Comparison of ENCODE assay signal across 23 mouse cellular contexts in the genomic region with DNA sequence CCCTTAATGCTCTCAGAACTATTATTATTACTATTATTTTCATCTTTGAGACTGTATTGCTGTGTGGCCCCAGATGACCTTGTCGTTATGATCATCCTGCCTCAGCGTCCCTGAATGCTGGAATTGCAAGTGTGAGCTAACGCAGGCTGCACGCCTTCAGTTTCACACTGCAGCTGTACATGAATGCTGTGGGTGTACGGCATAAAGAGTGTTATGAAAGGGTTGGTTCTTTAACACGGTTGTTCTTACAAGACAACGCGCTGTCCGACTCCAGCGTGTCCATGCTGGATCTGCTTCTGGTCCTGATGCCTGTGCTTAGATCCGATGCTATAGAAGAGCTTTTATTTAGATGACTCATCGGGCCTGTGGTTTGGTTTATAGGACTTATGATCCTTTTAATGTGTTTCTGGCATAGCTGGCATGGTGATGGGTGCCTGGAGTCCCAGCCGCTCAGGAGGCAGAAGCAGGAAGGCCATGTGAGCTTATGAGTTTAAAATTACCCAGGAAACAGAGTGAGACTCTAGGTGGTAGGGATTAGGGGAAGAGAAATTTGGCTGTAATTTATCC. TPM values are rescaled to one million over a fixed set of nuclear protein-coding genes. Genes with fewer than 3 reads are reported as not detected.
A peak's percentile ranks its signal among the peaks of the same experiment; 100 is the strongest.
DNase-seq lines count a peak whose midpoint lies in the region; ATAC-seq lines count a peak whose summit lies in the region.
"Had no signal": no experiment of that assay in that cellular context is flagged by ENCODE, and none has a peak within 500 bp of the region (broad histone marks: within the 10 kb centered on the region; RNA-seq: fewer than 3 reads in every experiment).

No protein-coding gene starts in this region.

- no peak overlapping the region for H3K4me3 ChIP-seq in forebrain, embryonic 11.5 days (ENCODE audit: low read depth, low read length)
- H3K4me3 ChIP-seq in forebrain, embryonic 12.5 days (replicated peaks) = no peak overlapping the region
- H3K4me3 ChIP-seq in limb, embryonic 10.5 days = no peak overlapping the region
- H3K4me3 ChIP-seq in hindbrain, embryonic 13.5 days = no peak overlapping the region
- H3K4me3 ChIP-seq: embryonic facial prominence, embryonic 12.5 days; forebrain, embryonic 13.5 days; heart, embryonic 13.5 days had no signal

- H3K27me3 ChIP-seq in forebrain, embryonic 11.5 days (ENCODE audit: control insufficient read depth, insufficient read depth, low read length) = no peaks in the 10 kb centered on the region
- H3K27me3 ChIP-seq in forebrain, embryonic 12.5 days = no peaks in the 10 kb centered on the region
- H3K27me3 ChIP-seq in limb, embryonic 10.5 days (ENCODE audit: low read depth, poor library complexity, severe bottlenecking) = no peaks in the 10 kb centered on the region
- no peaks in the 10 kb centered on the region for H3K27me3 ChIP-seq in hindbrain, embryonic 13.5 days
- H3K27me3 ChIP-seq: CH12.LX; embryonic facial prominence, embryonic 12.5 days; forebrain, embryonic 13.5 days; heart, embryonic 13.5 days had no signal

- H3K27ac ChIP-seq in forebrain, embryonic 11.5 days (ENCODE audit: low read depth, low read length) = no peak overlapping the region
- H3K27ac ChIP-seq in forebrain, embryonic 12.5 days = no peak overlapping the region
- H3K27ac ChIP-seq in limb, embryonic 10.5 days = no peak overlapping the region
- no peak overlapping the region for H3K27ac ChIP-seq in hindbrain, embryonic 13.5 days
- H3K27ac ChIP-seq: embryonic facial prominence, embryonic 12.5 days; forebrain, embryonic 13.5 days; heart, embryonic 13.5 days had no signal

- no peaks in the 10 kb centered on the region for H3K4me1 ChIP-seq in forebrain, embryonic 11.5 days (replicated peaks; ENCODE audit: control insufficient read depth, insufficient read depth, low read length)
- 0 out of 2 replicates have a peak, but pooled peaks cover under 1% of the 10 kb centered on the region for H3K4me1 ChIP-seq in forebrain, embryonic 12.5 days
- 0 out of 2 replicates have a peak, but pooled peaks cover 4% of the 10 kb centered on the region for H3K4me1 ChIP-seq in limb, embryonic 10.5 days
- peaks cover 9% of the 10 kb centered on the region; the same call in 1 of the 2 replicates for H3K4me1 ChIP-seq in hindbrain, embryonic 13.5 days (replicated peaks)
- H3K4me1 ChIP-seq: embryonic facial prominence, embryonic 12.5 days had no signal

- ATAC-seq in forebrain, embryonic 11.5 days (replicated peaks; ENCODE audit: low FRiP score) = no peak
- no peak for ATAC-seq in forebrain, embryonic 12.5 days (ENCODE audit: low FRiP score)
- ATAC-seq in hindbrain, embryonic 13.5 days (ENCODE audit: low FRiP score) = no peak
- ATAC-seq: forebrain, embryonic 13.5 days; forebrain, postnatal 0 days; hindbrain, embryonic 16.5 days; inflammation-experienced regulatory T-cells, adult 6 months had no signal

- no peak overlapping the region for H3K4me2 ChIP-seq in forebrain, embryonic 11.5 days (ENCODE audit: low read depth, low read length, severe bottlenecking)
- no peak overlapping the region for H3K4me2 ChIP-seq in forebrain, embryonic 12.5 days
- no peak overlapping the region for H3K4me2 ChIP-seq in hindbrain, embryonic 13.5 days
- H3K4me2 ChIP-seq: embryonic facial prominence, embryonic 12.5 days; forebrain, embryonic 13.5 days; heart, embryonic 13.5 days had no signal

- H3K9ac ChIP-seq in forebrain, embryonic 11.5 days (ENCODE audit: low read length) = no peak overlapping the region
- H3K9ac ChIP-seq in forebrain, embryonic 12.5 days = no peak overlapping the region
- H3K9ac ChIP-seq in hindbrain, embryonic 13.5 days = no peak overlapping the region
- H3K9ac ChIP-seq: embryonic facial prominence, embryonic 12.5 days; forebrain, embryonic 13.5 days; forebrain, postnatal 0 days; heart, embryonic 13.5 days had no signal

- intact Hi-C loops in left cerebral cortex, postnatal 10 days (cut with DNase I) = no loop called here

- WGBS in forebrain, embryonic 11.5 days = 95% methylated on average over 13 of the region's 13 CpGs
- 97% methylated on average over 13 of the region's 13 CpGs for WGBS in forebrain, embryonic 12.5 days
- 98% methylated on average over 13 of the region's 13 CpGs for WGBS in limb, embryonic 10.5 days
- 96% methylated on average over 13 of the region's 13 CpGs for WGBS in hindbrain, embryonic 13.5 days

- H3K36me3 ChIP-seq in forebrain, embryonic 11.5 days (ENCODE audit: control insufficient read depth, insufficient read depth, low read length) = no peaks in the 10 kb centered on the region; the same call in 1 of the 2 replicates
- H3K36me3 ChIP-seq in forebrain, embryonic 12.5 days (replicated peaks) = peaks cover 66% of the 10 kb centered on the region
- peaks cover 84% of the 10 kb centered on the region for H3K36me3 ChIP-seq in limb, embryonic 10.5 days
- H3K36me3 ChIP-seq in hindbrain, embryonic 13.5 days = peaks cover 76% of the 10 kb centered on the region

- no peaks in the 10 kb centered on the region for H3K9me3 ChIP-seq in forebrain, embryonic 11.5 days (ENCODE audit: control insufficient read depth, low read length)
- H3K9me3 ChIP-seq in forebrain, embryonic 12.5 days = no peaks in the 10 kb centered on the region
- H3K9me3 ChIP-seq in limb, embryonic 10.5 days (replicated peaks) = no peaks in the 10 kb centered on the region
- H3K9me3 ChIP-seq in hindbrain, embryonic 13.5 days = no peaks in the 10 kb centered on the region
- H3K9me3 ChIP-seq: embryonic facial prominence, embryonic 12.5 days; forebrain, embryonic 13.5 days; heart, embryonic 13.5 days had no signal

- DNase-seq in forebrain, embryonic 11.5 days (ENCODE audit: low spot score) = peak; percentile 9
- peak; percentile 14 to 31 for DNase-seq in left cerebral cortex, adult 18-20 months (ENCODE audit: low spot score in 2 of 2)
- no peak for DNase-seq in left cerebral cortex, adult 11 months (ENCODE audit: low spot score)
- DNase-seq in 3134 (ENCODE audit: extremely low read depth, insufficient read length, low spot score) = peak; percentile 29
- peak; percentile 10 for DNase-seq in limb, embryonic 10.5 days (ENCODE audit: low spot score)
- no peak for DNase-seq in left cerebral cortex, postnatal 10 days (ENCODE audit: extremely low spot score in 1 of 2, low spot score in 2 of 2)
- DNase-seq: adrenal gland, adult 2 months; adrenal gland, postnatal 36 days; cerebellum, adult 11 months; cerebellum, adult 8-10 months; cerebellum, postnatal 25 days; forebrain, postnatal 0 days; gastrocnemius, postnatal 14 days; heart, postnatal 36 days had no signal

RNA-seq across cellular contexts. Expression of a gene that starts 6.8 kb away (rescaled TPM):
- polyA plus RNA-seq in forebrain, embryonic 11.5 days (2014; fragmentation: Nextera tagmentation; extraction: Ambion mirVana) = 104 and 108 TPM in 2 replicates
- 89.5 and 94.3 TPM in 2 replicates for polyA plus RNA-seq in forebrain, embryonic 12.5 days (2016; fragmentation: Nextera tagmentation; extraction: Ambion mirVana)
- total RNA-seq in left cerebral cortex, adult 18-20 months (2021) = 10 to 100 TPM; 45.3 to 48.1 TPM
- 119 and 134 TPM in 2 replicates for polyA plus RNA-seq in limb, embryonic 10.5 days (2016; fragmentation: Nextera tagmentation; extraction: Ambion mirVana)
- 10 to 100 TPM; 48.0 to 49.7 TPM for total RNA-seq in left cerebral cortex, postnatal 10 days (2021)
- 70.4 and 71.7 TPM in 2 replicates for polyA plus RNA-seq in hindbrain, embryonic 13.5 days (2015; fragmentation: Nextera tagmentation; extraction: Ambion mirVana)

RNA-seq across cellular contexts. Expression of a gene that starts 16.9 kb away (rescaled TPM):
- 1.3 and 1.5 TPM in 2 replicates for polyA plus RNA-seq in forebrain, embryonic 11.5 days (2014; fragmentation: Nextera tagmentation; extraction: Ambion mirVana)
- 0.62 and 1.1 TPM in 2 replicates for polyA plus RNA-seq in forebrain, embryonic 12.5 days (2016; fragmentation: Nextera tagmentation; extraction: Ambion mirVana)
- 1 to 10 TPM; 1.4 to 2.6 TPM for total RNA-seq in left cerebral cortex, adult 18-20 months (2021)
- polyA plus RNA-seq in limb, embryonic 10.5 days (2016; fragmentation: Nextera tagmentation; extraction: Ambion mirVana) = 0.90 and 0.93 TPM in 2 replicates
- 1 to 10 TPM; 2.9 TPM for total RNA-seq in left cerebral cortex, postnatal 10 days (2021)
- 0.48 and 0.94 TPM in 2 replicates for polyA plus RNA-seq in hindbrain, embryonic 13.5 days (2015; fragmentation: Nextera tagmentation; extraction: Ambion mirVana)

RNA-seq across cellular contexts. Expression of a gene that starts 37.5 kb away (rescaled TPM):
- 0.72 and 1.1 TPM in 2 replicates for polyA plus RNA-seq in forebrain, embryonic 11.5 days (2014; fragmentation: Nextera tagmentation; extraction: Ambion mirVana)
- polyA plus RNA-seq in forebrain, embryonic 12.5 days (2016; fragmentation: Nextera tagmentation; extraction: Ambion mirVana) = 0.41 and 0.68 TPM in 2 replicates
- total RNA-seq in left cerebral cortex, adult 18-20 months (2021) = under 1 TPM in 1 of 2 experiments, not detected in 1; 0.33 TPM
- 1.0 and 2.2 TPM in 2 replicates for polyA plus RNA-seq in limb, embryonic 10.5 days (2016; fragmentation: Nextera tagmentation; extraction: Ambion mirVana)
- total RNA-seq in left cerebral cortex, postnatal 10 days (2021) = under 1 TPM; 0.41 to 0.45 TPM
- 0.97 and 0.99 TPM in 2 replicates for polyA plus RNA-seq in hindbrain, embryonic 13.5 days (2015; fragmentation: Nextera tagmentation; extraction: Ambion mirVana)
- total RNA-seq: adrenal gland, adult 2 months; CH12.LX; heart, adult 8-10 months; heart, postnatal 36 days had no signal

RNA-seq across cellular contexts. Expression of a gene that starts 41.9 kb away (rescaled TPM):
- 8.4 and 9.0 TPM in 2 replicates for polyA plus RNA-seq in forebrain, embryonic 11.5 days (2014; fragmentation: Nextera tagmentation; extraction: Ambion mirVana)
- 6.7 and 7.3 TPM in 2 replicates for polyA plus RNA-seq in forebrain, embryonic 12.5 days (2016; fragmentation: Nextera tagmentation; extraction: Ambion mirVana)
- total RNA-seq in left cerebral cortex, adult 18-20 months (2021) = 10 to 100 TPM; 22.0 to 22.1 TPM
- 6.3 and 6.9 TPM in 2 replicates for polyA plus RNA-seq in limb, embryonic 10.5 days (2016; fragmentation: Nextera tagmentation; extraction: Ambion mirVana)
- 10 to 100 TPM; 25.2 to 25.8 TPM for total RNA-seq in left cerebral cortex, postnatal 10 days (2021)
- polyA plus RNA-seq in hindbrain, embryonic 13.5 days (2015; fragmentation: Nextera tagmentation; extraction: Ambion mirVana) = 6.0 and 6.3 TPM in 2 replicates

Comparison
In these comparisons a context has a peak if more than half of its experiments do, and no peak if none do; other contexts are left out.
1. DNase-seq: peak in forebrain, embryonic 11.5 days (single experiment), left cerebral cortex, adult 18-20 months (2 of 2), 3134 (single experiment) and limb, embryonic 10.5 days (single experiment); none in left cerebral cortex, adult 11 months (single experiment) and left cerebral cortex, postnatal 10 days (0 of 2).